24 mouse cellular contexts compared by ENCODE assay signal in genomic region chr11:83382876-83383531, GRCm38 (mm10). TPM values are rescaled to one million over a fixed set of nuclear protein-coding genes. Genes with fewer than 3 reads are reported as not detected.
DNase-seq lines count a peak whose midpoint lies in the region; ATAC-seq and TF ChIP-seq lines count a peak whose summit lies in the region.
"Had no signal": no experiment of that assay in that cellular context is flagged by ENCODE, and none has a peak within 500 bp of the region (broad histone marks: within the 10 kb centered on the region; RNA-seq: fewer than 3 reads in every experiment).

No protein-coding gene starts in this region.

- TF ChIP-seq POLR2A in cortical plate, adult 2 months (IDR thresholded peaks at IDR 0.05; ENCODE audit: extremely low read depth, insufficient read depth, low read length): no peak

- no peak overlapping the region for H3K9ac ChIP-seq in midbrain, postnatal 0 days (replicated peaks; ENCODE audit: low read length, poor library complexity, severe bottlenecking)
- no peak overlapping the region for H3K9ac ChIP-seq in hindbrain, postnatal 0 days (replicated peaks; ENCODE audit: low read length)
- H3K9ac ChIP-seq: embryonic facial prominence, embryonic 12.5 days; heart, embryonic 15.5 days; hindbrain, embryonic 15.5 days; liver, embryonic 15.5 days had no signal

- H3K27ac ChIP-seq in midbrain, postnatal 0 days (ENCODE audit: low read depth, low read length): no peak overlapping the region
- no peak overlapping the region for H3K27ac ChIP-seq in midbrain, embryonic 10.5 days (replicated peaks)
- peak overlapping the region; percentile 41; the same call in 1 of the 2 replicates for H3K27ac ChIP-seq in cortical plate, adult 2 months (ENCODE audit: insufficient read depth, low read length)
- no peak overlapping the region for H3K27ac ChIP-seq in hindbrain, postnatal 0 days
- H3K27ac ChIP-seq in heart, embryonic 10.5 days: no peak overlapping the region
- H3K27ac ChIP-seq: embryonic facial prominence, embryonic 12.5 days; gastrocnemius, adult 2 months; heart, embryonic 15.5 days; hindbrain, embryonic 15.5 days; liver, embryonic 15.5 days had no signal

- WGBS in midbrain, postnatal 0 days: 60% methylated on average over 9 of the region's 9 CpGs
- 86% methylated on average over 9 of the region's 9 CpGs for WGBS in midbrain, embryonic 10.5 days
- WGBS in hindbrain, postnatal 0 days: 40% methylated on average over 9 of the region's 9 CpGs
- WGBS in heart, embryonic 10.5 days: 75% methylated on average over 9 of the region's 9 CpGs

- TF ChIP-seq CTCF in midbrain, postnatal 0 days (IDR thresholded peaks at IDR 0.05): no peak
- TF ChIP-seq CTCF in cortical plate, adult 2 months (IDR thresholded peaks at IDR 0.05; ENCODE audit: extremely low read depth, insufficient read depth, low read length): no peak
- TF ChIP-seq CTCF in hindbrain, postnatal 0 days (IDR thresholded peaks at IDR 0.05; ENCODE audit: low read depth): no peak

- peaks cover 4% of the 10 kb centered on the region; the same call in 1 of the 2 replicates for H3K36me3 ChIP-seq in midbrain, postnatal 0 days (ENCODE audit: insufficient read depth, low read length)
- H3K36me3 ChIP-seq in midbrain, embryonic 10.5 days: peaks cover 21% of the 10 kb centered on the region
- H3K36me3 ChIP-seq in hindbrain, postnatal 0 days (ENCODE audit: insufficient read depth, low read length): 0 out of 2 replicates have a peak, but pooled peaks cover 2% of the 10 kb centered on the region
- peaks cover 6% of the 10 kb centered on the region for H3K36me3 ChIP-seq in heart, embryonic 10.5 days
- H3K36me3 ChIP-seq: liver, embryonic 15.5 days had no signal

- H3K9me3 ChIP-seq in midbrain, postnatal 0 days (ENCODE audit: low read length): no peaks in the 10 kb centered on the region
- no peaks in the 10 kb centered on the region for H3K9me3 ChIP-seq in midbrain, embryonic 10.5 days (replicated peaks)
- H3K9me3 ChIP-seq in hindbrain, postnatal 0 days (ENCODE audit: low read length): no peaks in the 10 kb centered on the region
- H3K9me3 ChIP-seq in heart, embryonic 10.5 days: no peaks in the 10 kb centered on the region
- H3K9me3 ChIP-seq: embryonic facial prominence, embryonic 12.5 days; heart, embryonic 15.5 days; hindbrain, embryonic 15.5 days; liver, embryonic 15.5 days had no signal

- H3K4me2 ChIP-seq in midbrain, postnatal 0 days (ENCODE audit: low read depth, low read length, poor library complexity, severe bottlenecking): no peak overlapping the region
- no peak overlapping the region for H3K4me2 ChIP-seq in hindbrain, postnatal 0 days (ENCODE audit: low read depth, low read length)
- H3K4me2 ChIP-seq: embryonic facial prominence, embryonic 12.5 days; heart, embryonic 15.5 days; hindbrain, embryonic 15.5 days; liver, embryonic 15.5 days had no signal

- no peak overlapping the region for H3K4me3 ChIP-seq in midbrain, postnatal 0 days (ENCODE audit: low read depth, low read length)
- no peak overlapping the region for H3K4me3 ChIP-seq in midbrain, embryonic 10.5 days
- H3K4me3 ChIP-seq in cortical plate, adult 2 months (ENCODE audit: insufficient read depth, low read length): no peak overlapping the region
- no peak overlapping the region for H3K4me3 ChIP-seq in hindbrain, postnatal 0 days (ENCODE audit: low read length)
- no peak overlapping the region for H3K4me3 ChIP-seq in heart, embryonic 10.5 days
- H3K4me3 ChIP-seq: embryonic facial prominence, embryonic 12.5 days; gastrocnemius, adult 2 months; heart, embryonic 15.5 days; hindbrain, embryonic 15.5 days; liver, embryonic 15.5 days had no signal

- no peak for DNase-seq in frontal cortex, postnatal 14 days (ENCODE audit: low spot score in 2 of 2)
- DNase-seq in midbrain, postnatal 0 days (ENCODE audit: low spot score): peak; percentile 19
- no peak for DNase-seq in midbrain, embryonic 10.5 days (ENCODE audit: low spot score)
- DNase-seq in hindbrain, postnatal 0 days (ENCODE audit: low spot score): peak; percentile 7
- DNase-seq in adrenal gland, postnatal 36 days: no peak
- DNase-seq in heart, embryonic 10.5 days (ENCODE audit: low spot score): no peak
- DNase-seq: adrenal gland, postnatal 14 days; cerebellum, postnatal 14 days; gastrocnemius, adult 2 months; kidney, adult 11 months; kidney, postnatal 14 days; thymus, postnatal 14 days had no signal

- ATAC-seq in frontal cortex, adult (ENCODE audit: low TSS enrichment): peak; percentile 29; the same call in 1 of the 2 replicates
- ATAC-seq in midbrain, postnatal 0 days (ENCODE audit: low FRiP score): no peak
- no peak for ATAC-seq in hindbrain, postnatal 0 days
- ATAC-seq: activated CD4-positive, CD25-positive, alpha-beta regulatory T cell, adult 4 months; lung, postnatal 0 days had no signal

- H3K4me1 ChIP-seq in midbrain, postnatal 0 days (ENCODE audit: insufficient read depth, low read length): no peaks in the 10 kb centered on the region
- H3K4me1 ChIP-seq in midbrain, embryonic 10.5 days: 0 out of 2 replicates have a peak, but pooled peaks cover 3% of the 10 kb centered on the region
- H3K4me1 ChIP-seq in cortical plate, adult 2 months (ENCODE audit: control insufficient read depth, insufficient read depth, low read length): peaks cover 4% of the 10 kb centered on the region; the same call in 1 of the 2 replicates
- no peaks in the 10 kb centered on the region for H3K4me1 ChIP-seq in hindbrain, postnatal 0 days (ENCODE audit: insufficient read depth, low read length)
- H3K4me1 ChIP-seq in heart, embryonic 10.5 days: peaks cover 32% of the 10 kb centered on the region
- H3K4me1 ChIP-seq: embryonic facial prominence, embryonic 12.5 days had no signal

- H3K27me3 ChIP-seq in midbrain, postnatal 0 days (ENCODE audit: insufficient read depth, low read length): no peaks in the 10 kb centered on the region
- no peaks in the 10 kb centered on the region for H3K27me3 ChIP-seq in midbrain, embryonic 10.5 days (ENCODE audit: low read depth, poor library complexity, severe bottlenecking)
- no peaks in the 10 kb centered on the region for H3K27me3 ChIP-seq in hindbrain, postnatal 0 days (ENCODE audit: insufficient read depth, low read length)
- no peaks in the 10 kb centered on the region for H3K27me3 ChIP-seq in heart, embryonic 10.5 days (ENCODE audit: insufficient read depth, poor library complexity, severe bottlenecking)
- H3K27me3 ChIP-seq: embryonic facial prominence, embryonic 12.5 days; heart, embryonic 15.5 days; hindbrain, embryonic 15.5 days; liver, embryonic 15.5 days had no signal

RNA-seq across cellular contexts. Expression of gene Rasl10b, which starts 25.9 kb away (rescaled TPM):
- 110 and 126 TPM in 2 replicates for total RNA-seq in midbrain, postnatal 0 days (2014; rRNA removed)
- polyA plus RNA-seq in midbrain, postnatal 0 days (2015; fragmentation: Nextera tagmentation; extraction: Ambion mirVana): 43.9 and 44.3 TPM in 2 replicates
- 3.9 and 6.5 TPM in 2 replicates for polyA plus RNA-seq in midbrain, embryonic 10.5 days (2016; fragmentation: Nextera tagmentation; extraction: Ambion mirVana)
- polyA plus RNA-seq in cortical plate, adult 2 months (2012; rRNA removed): 252 and 271 TPM in 2 replicates
- 122 and 128 TPM in 2 replicates for total RNA-seq in hindbrain, postnatal 0 days (2014; rRNA removed)
- 42.2 and 44.6 TPM in 2 replicates for polyA plus RNA-seq in hindbrain, postnatal 0 days (2015; fragmentation: Nextera tagmentation; extraction: Ambion mirVana)
- 10 to 100 TPM; 12.0 to 13.6 TPM for total RNA-seq in adrenal gland, postnatal 36 days (2021)
- 8.1 and 11.4 TPM in 2 replicates for polyA plus RNA-seq in heart, embryonic 10.5 days (2016; fragmentation: Nextera tagmentation; extraction: Ambion mirVana)
- total RNA-seq: megakaryocyte progenitor cell, adult 5-6 weeks had no signal
- polyA plus RNA-seq: activated CD4-positive, CD25-positive, alpha-beta regulatory T cell, adult 4 months had no signal

RNA-seq across cellular contexts. Expression of gene Gas2l2, which starts 46.3 kb away (rescaled TPM):
- total RNA-seq in midbrain, postnatal 0 days (2014; rRNA removed): 0.44 and 0.85 TPM in 2 replicates
- 0.52 and 0.67 TPM in 2 replicates for polyA plus RNA-seq in midbrain, postnatal 0 days (2015; fragmentation: Nextera tagmentation; extraction: Ambion mirVana)
- 0.09 TPM in 1 of 2 replicates, not detected in the other for polyA plus RNA-seq in midbrain, embryonic 10.5 days (2016; fragmentation: Nextera tagmentation; extraction: Ambion mirVana)
- polyA plus RNA-seq in cortical plate, adult 2 months (2012; rRNA removed): 0.10 TPM in 1 of 2 replicates, not detected in the other
- total RNA-seq in hindbrain, postnatal 0 days (2014; rRNA removed): 0.14 and 1.0 TPM in 2 replicates
- 0.69 and 1.4 TPM in 2 replicates for polyA plus RNA-seq in hindbrain, postnatal 0 days (2015; fragmentation: Nextera tagmentation; extraction: Ambion mirVana)
- total RNA-seq in adrenal gland, postnatal 36 days (2021): not detected
- 0.17 and 0.18 TPM in 2 replicates for polyA plus RNA-seq in heart, embryonic 10.5 days (2016; fragmentation: Nextera tagmentation; extraction: Ambion mirVana)
- total RNA-seq: adrenal gland, postnatal 14 days; gastrocnemius, adult 2 months had no signal
- polyA plus RNA-seq: activated CD4-positive, CD25-positive, alpha-beta regulatory T cell, adult 4 months; C2C12; liver, embryonic 15.5 days had no signal

RNA-seq across cellular contexts. Expression of gene 1700020L24Rik, which starts 54.5 kb away (rescaled TPM):
- total RNA-seq in midbrain, postnatal 0 days (2014; rRNA removed): not detected in 2 replicates
- polyA plus RNA-seq in midbrain, postnatal 0 days (2015; fragmentation: Nextera tagmentation; extraction: Ambion mirVana): 0.57 and 0.79 TPM in 2 replicates
- 0.54 TPM in 1 of 2 replicates, not detected in the other for polyA plus RNA-seq in midbrain, embryonic 10.5 days (2016; fragmentation: Nextera tagmentation; extraction: Ambion mirVana)
- polyA plus RNA-seq in cortical plate, adult 2 months (2012; rRNA removed): 0.75 and 0.95 TPM in 2 replicates
- 0.37 and 4.8 TPM in 2 replicates for total RNA-seq in hindbrain, postnatal 0 days (2014; rRNA removed)
- 0.65 and 1.4 TPM in 2 replicates for polyA plus RNA-seq in hindbrain, postnatal 0 days (2015; fragmentation: Nextera tagmentation; extraction: Ambion mirVana)
- under 1 TPM; 0.30 to 0.43 TPM for total RNA-seq in adrenal gland, postnatal 36 days (2021)
- polyA plus RNA-seq in heart, embryonic 10.5 days (2016; fragmentation: Nextera tagmentation; extraction: Ambion mirVana): 1.5 and 1.9 TPM in 2 replicates
- total RNA-seq: gastrocnemius, adult 2 months; layer of hippocampus, postnatal 10 days; left cerebral cortex, postnatal 14 days had no signal

Comparison
In these comparisons a context has a peak if more than half of its experiments do, and no peak if none do; other contexts are left out.
1. DNase-seq: peak in midbrain, postnatal 0 days (single experiment) and hindbrain, postnatal 0 days (single experiment); none in frontal cortex, postnatal 14 days (0 of 2), midbrain, embryonic 10.5 days (single experiment), adrenal gland, postnatal 36 days (0 of 2) and heart, embryonic 10.5 days (single experiment).